Mouse (Mus musculus) erythroblast, adult 5-6 weeks (primary cell): ENCODE measurements around the gene Gmpr. TPM values are rescaled to one million over a fixed set of nuclear protein-coding genes. Genes with fewer than 3 reads are reported as not detected.
"Not testable (repeated sequence)": the region's sequence is repeated elsewhere in the genome, so short reads cannot be mapped to it uniquely, and the experiment has no call there.

Source experiments
- ATAC-seq: replicated peaks from 2 replicates; pipeline ENCODE4 v1.8.0; 2016; ENCODE audit warnings: moderate number of reproducible peaks, mild to moderate bottlenecking, moderate TSS enrichment, inconsistent platforms; ENCODE audit not compliant: poor library complexity, low FRiP score, severe bottlenecking
- total RNA-seq, 2 experiments: library from RNA; stranded (forward) in 1 of 2; stranded (reverse) in 1 of 2; fragments of 150-400 nt in 1 of 2; fragments of 200-764, 138-1000 nt in 1 of 2; gene quantifications; 2 replicates each; pipeline versions ENCODE4 v1.2.3 to v1.2.4; 2015 to 2017; ENCODE audit warnings: low replicate concordance in 2 of 2

Gmpr gene
- 0.96 and 1.3 TPM in 2 replicates for total RNA-seq (2015; ENCODE audit: low replicate concordance)
- total RNA-seq (2017; ENCODE audit: low replicate concordance), result 2.4 and 4.6 TPM in 2 replicates

DNA sequence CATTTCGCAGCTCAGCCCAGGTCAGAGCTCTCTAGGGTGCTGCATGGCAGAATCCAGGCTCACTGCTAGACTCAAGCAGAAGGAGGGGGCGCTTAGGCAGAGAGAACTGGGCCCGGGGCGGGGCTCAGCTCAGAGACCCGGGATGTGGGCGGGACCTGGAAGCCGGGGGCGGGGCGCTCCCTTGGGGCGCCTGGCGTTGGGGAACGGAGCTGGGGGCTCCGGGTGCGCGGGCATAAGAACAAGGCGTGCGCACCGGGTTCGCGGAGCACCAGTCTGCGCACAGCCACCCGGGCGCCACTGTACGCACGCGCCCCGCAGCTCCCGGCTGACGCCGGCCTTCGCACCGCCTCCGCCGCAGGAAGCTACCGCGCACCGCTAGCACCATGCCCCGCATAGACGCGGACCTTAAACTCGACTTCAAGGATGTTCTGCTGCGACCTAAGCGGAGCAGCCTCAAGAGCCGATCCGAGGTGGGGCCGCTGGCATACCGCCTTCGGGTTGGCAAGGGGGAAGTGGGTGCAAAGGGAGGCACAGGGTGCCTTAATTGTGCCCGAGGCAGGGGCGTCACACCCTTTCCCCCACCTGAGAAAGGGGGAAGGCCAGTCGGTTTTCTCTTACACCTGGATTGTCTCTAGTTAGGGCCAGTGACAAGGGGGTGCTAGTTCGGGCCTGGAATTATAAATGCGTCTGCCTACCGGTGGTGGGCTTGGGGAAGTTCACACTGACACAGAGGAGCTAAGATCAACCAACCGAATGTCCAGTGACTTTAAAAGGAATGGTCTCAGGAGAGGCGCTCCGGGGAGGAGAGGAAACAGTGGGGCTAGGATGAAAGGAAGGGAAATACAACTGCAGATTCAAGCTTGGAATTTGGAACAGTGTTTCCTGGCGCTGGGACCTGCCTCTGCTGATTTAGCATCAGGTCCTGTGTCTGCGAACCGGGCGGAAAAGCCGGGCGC is at the start of gene Gmpr:
Gene Gmpr, plus strand, starts transcription at position 171 of the 956 bp plus-strand sequence.
- no peak for ATAC-seq

DNA sequence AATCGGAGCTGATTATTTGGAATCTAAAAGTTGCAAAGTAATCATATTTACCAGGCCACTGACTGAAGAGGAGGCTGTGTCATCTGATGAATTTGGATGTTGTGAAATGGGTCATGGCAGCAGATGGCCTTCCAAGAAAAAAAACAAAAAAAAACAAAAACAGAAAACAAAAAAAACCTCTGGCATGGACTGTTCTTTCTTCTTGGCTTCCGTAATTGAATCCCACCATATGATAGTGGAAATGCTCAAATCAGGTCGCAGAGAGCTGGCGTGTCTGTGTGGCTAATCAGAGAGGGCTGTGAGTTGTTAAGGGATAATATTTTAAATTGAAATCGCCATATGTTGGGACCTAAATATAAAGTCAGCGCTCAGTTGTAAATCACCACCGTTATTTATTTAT is 49.8 kb upstream of the Gmpr start:
- ATAC-seq, result no peak

DNA sequence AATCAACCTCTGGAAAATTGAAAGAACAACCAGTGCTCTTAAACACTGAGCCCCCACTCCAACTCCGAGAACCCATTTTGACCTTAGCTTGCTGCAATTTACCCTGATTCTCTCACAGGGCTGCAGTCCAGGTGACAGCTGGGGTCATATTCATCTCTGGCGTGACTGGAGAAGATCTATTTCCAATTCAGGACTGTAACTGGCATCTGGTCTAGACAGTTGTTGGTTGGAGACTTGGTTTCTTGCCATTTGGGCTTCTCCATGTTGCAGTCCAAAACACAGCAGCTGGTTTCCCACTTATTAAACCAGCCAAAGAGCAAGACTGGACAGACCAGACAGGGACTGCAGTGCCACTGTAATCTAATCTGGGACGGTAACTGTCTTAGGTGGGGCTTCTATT is 47.1 kb upstream of the Gmpr start:
- no peak for ATAC-seq

DNA sequence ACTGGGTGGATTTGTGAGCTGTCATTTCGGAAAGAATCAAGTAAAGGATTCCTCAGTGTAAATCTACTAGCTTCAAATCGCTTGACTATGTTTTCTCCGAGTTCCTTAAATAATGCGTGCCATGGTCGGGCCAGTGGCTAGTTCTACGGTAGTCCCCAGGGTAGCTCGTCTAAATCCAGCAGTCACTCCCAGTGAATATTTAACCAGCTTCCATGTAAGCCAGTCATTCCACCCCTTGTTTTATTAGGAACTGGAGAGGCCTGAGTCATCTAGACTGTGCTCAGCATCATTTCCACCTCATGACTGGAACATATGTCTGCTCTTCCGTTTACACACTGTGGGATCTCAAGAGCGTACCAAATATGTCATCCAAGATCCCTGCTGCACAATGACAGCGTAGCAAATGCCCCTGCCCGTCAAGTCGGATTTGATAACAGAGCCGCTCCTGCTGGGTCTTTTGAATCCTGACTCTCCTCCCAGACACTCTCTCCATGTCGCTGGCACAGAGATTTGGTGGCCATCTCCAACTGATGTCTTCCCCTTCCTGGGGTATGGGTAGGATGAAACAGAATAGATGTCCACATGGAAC is 45.8 kb upstream of the Gmpr start:
- no peak for ATAC-seq

DNA sequence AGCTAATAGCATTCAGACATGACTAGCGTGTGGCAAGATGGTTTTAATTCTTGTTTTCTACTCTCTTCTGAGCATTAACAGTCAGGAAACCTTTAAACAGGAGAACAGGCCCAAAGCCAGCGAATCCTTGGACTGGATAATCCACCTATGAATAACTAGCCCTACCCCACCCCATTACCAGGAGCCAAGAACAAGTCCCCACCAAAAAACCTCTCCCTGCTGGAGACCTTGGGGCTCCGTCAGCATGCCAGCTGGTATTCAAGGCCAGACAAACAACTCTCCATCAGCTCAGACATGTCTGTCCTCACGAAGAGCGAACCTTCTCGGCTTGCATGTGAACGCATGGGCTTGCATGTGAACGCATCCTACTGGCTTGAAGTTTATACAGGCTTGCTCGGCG is 41.6 kb upstream of the Gmpr start:
- ATAC-seq, result no peak

DNA sequence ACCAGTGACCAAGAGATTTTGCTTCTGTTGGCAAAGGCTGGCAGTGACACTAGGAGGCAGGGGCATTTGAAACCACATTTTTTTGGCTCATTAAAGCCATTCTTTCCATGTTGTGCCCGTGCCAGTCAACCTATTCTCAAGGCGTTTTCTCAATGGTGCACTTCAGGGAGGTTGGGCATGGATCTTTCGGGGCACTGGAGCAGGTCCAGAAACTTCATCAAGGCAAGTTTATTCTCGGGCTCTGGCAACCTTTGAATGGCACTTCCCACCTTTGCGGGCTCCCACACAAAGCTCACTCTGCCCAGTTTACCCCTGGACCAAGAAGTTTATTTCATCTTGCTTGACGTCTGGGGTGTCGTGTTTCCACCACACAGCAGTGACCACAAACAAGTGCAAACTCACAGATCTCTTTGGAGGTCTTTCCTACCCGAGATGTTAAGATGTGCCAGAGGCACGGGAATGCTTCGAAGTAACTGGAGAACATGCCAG is 41.2 kb upstream of the Gmpr start:
- no peak for ATAC-seq

DNA sequence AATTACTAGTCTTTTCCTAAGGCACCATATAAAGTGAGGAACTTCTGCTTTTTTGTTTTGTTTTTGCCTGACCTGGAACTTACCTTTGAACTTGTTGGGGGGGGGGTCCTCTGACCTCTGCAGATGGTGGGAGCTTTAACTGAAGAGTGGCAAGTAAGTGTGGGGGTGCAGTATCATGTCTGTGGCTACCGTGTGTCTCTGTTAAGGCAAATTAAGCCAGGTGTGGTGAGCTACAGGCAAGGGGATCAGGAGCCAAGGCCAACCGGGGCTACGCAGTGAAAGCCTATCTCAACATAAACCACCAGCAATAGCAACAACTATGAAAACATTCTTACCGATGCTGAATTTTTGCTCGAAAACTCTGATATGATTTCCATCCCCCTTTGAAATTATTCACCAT is 38.5 kb upstream of the Gmpr start:
- no peak for ATAC-seq

DNA sequence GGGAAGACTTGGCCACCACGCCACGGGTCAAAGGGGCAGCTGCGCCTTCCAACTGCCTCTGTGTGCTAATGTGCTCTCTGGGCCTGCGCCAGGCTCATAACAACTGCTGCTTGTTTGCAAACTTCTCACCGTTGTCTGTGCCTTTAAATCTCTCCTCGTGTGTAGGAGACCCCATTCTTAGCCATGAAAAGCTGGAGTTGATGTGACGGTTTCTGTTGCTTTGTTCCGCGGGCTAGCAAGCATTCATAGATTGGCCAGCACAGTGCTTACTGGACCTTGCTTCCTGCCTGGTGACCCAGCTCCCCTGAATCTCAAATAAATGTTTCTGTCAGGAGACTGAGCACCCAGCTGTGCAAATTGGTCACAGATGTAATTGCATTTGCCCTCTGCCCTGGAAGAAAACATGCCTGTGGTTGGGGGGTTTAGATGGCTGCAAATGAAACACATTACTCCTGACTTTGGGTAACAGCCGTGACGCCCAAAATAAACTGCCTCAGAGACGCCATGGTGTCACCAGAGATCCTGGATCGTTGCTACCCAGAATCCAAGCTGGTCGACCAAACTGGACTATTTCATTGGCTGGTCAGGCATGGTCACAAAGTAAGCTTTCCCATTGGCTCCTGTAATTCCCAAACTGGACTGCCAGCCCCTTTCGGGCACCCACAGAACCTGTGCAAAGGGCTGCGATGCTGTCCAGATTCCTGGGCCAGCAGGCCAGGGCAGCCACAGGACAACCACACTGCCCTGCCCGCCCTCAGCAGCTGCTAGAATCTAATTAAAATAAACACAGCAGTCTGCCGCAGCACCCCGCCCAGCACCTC is 37.6 kb upstream of the Gmpr start:
- no peak for ATAC-seq

DNA sequence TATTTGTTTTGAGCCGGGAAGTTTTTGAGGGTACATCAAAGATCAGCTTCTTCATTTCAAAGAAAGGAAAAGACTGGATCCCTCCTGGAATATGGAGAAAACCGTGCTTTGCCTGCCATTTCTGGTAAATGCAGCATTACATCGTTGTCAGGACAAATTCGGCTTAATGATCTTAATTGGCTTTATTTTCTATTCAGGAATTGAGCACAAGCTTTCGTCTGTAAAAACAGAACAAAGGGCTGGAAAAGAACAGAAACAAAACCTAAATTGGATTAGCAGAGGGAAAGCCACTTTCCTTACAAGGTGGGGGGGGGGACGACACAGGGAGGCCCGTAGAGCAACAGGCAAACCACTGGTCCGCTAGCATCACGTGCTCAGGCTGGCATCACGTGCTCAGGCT is 33.9 kb upstream of the Gmpr start:
- ATAC-seq, result no peak

DNA sequence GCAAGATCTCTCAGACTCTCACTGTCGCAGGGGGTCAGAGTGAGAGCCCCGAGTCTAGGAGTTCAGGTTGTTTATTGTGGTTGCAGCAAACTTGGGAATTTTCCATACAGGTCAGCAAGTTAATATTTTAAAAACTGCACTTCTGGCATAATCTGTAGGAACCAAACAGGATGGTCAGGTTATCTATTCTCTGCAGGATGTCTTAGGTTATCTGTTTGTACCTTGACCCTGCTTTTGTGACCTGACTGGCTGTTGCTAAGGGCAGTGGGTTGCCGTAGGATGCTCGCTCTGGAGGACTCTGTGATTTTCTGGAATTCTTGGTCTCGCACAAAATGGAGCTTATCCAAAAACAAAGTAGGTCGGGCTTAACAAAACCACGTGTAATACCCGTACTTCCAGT is 31.9 kb upstream of the Gmpr start:
- ATAC-seq, result no peak

DNA sequence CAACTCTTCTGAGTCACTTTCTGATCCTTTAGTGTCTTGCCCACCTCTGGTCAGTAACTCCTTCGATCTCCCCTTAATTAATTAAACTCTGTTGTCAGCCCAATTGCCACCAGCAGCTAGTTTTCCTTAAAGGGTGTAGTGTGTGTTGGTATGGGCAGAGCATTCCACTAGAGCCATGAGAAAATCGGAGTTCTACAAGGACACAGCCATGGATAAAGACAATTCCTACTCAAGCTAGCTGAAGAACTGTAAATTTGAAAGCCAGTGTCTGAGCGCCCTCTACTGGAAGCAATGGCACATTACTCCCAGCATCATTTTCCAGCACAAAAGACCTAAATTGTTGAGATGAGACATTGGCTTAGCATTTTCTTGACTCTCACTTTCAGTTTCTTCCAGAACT is 30.1 kb upstream of the Gmpr start:
- ATAC-seq, result no peak

DNA sequence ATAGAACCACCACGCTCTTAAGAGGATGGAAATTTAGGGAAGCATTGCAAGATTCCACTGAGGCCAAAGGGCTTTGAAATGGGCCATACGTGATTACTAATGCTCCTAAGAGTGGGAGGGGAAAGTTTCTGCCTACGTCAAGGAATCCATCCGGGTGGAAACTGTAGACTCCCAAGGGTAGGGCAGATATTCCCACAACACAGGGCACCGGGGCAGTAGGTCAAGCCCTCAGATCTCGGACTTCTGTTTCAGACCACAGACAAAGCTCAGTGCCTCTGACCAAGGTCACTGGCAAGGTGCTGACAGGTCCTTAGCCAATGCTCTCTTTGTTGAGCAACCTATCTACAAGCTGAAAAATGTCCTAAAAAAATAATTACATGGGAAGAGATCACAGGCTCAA is 27.3 kb upstream of the Gmpr start:
- ATAC-seq, result no peak

DNA sequence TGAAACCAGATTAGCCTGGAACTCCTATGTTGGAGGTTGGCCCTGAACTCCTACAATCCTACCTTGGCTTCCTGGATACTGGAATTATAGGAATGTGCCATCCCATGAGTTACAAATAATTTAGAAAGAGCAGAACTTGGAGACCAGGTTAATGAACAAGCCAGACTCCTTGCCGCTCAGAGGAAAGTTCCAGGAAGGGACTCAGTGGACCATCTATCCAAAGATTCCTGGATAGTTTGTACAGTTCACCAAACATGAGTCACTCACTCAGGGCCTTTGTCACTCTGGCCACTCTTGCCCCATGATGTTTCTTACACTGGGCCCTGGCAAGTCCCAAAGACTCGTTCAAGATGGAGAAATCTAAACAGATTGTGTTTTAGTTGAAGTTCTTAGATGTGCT is 24.0 kb upstream of the Gmpr start:
- ATAC-seq, result no peak

DNA sequence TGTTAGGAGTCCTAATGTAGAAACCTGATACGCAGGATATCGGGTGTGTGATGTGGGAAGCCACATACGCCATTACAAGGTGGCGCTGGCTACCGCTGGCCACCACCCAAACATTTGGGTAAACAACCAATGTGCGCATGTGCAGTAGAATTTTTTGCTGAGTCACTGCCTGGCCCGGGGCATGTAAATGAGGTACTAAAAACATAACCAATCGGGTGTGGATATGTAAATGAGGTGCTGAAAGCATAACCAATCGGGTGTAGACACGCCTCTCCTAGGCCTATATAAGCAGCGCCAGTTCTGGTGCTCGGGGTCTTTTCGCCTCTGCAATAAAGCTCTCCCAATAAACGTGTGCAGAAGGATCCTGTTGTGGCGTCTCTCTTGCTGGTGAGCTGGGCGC is 23.3 kb upstream of the Gmpr start:
- ATAC-seq, result not testable (repeated sequence)

DNA sequence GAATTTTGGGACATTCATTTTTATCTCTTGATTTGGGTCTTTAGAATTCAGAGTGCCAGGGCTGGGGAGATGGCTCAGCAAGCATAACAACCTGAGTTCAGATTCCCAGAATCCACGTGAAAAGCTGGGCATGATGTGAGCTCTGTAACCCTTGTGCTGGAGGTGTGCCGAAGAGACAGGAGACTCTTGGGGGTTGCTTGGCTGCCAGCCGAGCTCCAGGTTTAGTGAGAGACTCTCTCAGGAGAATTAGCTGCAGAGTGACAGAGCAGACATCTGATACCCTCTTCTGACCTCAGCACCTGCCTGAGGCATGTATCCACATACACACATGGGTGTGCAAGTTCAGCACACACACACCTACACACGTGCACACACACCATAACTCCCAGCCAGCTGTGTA is 21.6 kb upstream of the Gmpr start:
- no peak for ATAC-seq

DNA sequence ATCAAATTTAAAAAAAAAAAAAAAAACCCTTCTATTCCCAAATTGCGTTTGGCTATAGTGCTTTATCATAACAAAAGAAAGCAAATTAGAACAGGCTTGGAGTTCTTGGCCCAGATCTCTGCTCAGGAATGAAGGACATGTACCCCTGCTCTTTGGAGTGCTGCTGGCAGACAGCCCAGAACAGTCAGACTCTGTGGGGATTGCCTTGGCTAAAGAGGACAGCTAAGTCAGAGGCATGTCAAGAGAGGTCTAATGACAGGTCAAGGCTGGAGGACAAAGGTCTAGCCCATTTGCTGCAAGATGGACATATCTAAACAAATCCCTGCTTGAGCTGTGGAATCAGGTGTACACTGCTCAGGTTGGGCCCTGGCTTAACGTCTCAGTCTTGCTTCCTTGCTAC is 20.6 kb upstream of the Gmpr start:
- ATAC-seq, result no peak

DNA sequence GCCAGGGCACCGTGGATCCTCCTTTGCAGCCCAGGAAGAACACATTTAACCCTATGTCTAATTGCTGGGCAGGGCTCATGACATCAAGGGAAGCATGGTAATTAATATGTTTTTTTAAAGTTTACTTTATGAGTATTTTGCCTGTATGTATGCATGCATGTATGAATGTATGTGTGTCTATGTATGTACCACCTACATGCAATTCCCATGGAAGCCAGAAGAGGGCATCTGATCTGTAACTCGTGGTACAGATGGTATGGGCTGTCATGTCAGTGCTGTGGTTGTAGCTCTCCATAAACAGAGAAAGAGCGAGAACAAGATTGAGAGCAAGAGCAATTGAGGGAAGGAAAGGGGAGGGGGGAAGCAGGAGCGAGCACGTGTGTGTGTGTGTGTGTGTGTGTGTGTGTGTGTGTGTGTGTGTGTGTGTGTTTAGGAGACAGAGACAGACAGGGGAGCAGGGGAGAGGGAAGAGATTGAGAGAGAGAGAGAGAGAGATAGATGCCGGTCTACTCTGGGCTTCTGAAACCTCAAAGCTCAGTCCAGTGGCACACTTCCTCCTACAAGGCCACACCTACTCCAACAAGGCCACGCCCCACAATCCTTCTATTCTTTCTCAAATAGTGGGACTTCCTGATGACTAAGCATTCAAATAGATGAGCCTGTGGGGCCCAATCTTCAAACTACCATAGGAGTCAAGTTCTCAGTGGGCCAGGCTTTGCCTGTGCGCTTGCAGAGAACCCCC is 15.1 kb upstream of the Gmpr start:
- ATAC-seq, result no peak

DNA sequence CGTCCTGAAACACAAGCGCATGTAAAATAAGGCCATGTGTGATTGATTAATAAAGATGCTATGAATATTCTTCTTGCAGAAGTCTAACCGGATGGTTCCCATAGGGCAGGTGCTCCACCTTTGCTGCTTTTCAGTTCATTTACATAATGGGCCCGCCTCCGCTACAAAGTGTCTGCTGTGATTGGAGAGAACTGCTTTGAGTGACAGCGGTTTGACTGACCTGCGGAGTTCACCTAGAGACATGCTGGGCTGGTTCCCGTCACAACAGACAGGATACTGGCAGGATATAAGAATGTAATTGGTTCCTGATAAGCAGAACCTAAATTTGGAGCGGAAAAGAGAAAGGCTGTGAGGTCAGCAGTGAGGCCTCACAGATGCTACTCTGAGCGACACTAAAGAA is 13.4 kb upstream of the Gmpr start:
- ATAC-seq, result no peak

DNA sequence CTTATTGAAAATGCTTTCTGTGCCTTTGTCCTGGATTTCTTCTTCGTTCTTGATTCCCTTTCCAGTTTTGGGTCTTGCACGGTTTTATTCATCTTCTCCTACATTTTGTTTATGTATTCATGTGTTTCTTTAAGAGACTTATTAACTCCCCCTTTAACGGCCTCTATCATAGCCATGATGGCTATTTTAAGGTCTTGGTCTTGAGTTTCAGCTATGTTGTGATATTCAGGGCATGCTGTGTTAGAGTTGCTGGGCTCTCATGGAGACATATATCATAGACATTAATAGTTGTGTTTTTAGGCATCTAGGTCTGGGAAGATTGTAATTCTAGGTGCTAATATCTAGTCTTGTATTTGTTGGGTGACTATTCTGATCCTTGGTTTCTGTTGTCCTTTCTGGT is 8.6 kb upstream of the Gmpr start:
- no peak for ATAC-seq

DNA sequence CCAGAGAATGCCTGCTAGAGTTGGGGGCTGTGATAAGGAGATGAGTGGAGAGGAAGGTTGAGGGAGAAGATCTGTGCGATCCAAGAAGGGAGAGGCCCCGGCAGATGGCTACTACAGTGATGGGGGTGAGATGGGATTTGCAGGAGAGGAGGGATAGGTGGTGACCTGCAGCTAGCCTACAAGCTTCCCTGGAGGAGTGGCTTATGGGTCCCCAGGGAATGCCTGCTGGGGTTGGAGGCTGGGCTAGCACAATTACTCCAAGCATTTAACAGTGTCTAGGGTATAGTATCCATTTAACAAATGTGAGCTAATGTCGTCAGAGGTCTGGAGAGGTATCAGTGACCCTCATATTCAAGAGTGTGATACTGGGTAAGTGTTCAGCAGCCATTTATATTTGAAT is 7.9 kb upstream of the Gmpr start:
- no peak for ATAC-seq
